Mouse (Mus musculus): Measurements from ENCODE around the gene Tnfsf15. TPM values are rescaled to one million over a fixed set of nuclear protein-coding genes. Genes with fewer than 3 reads are reported as not detected.

Tnfsf15 gene
- total and polyA plus RNA-seq, 3 experiments: not detected

DNA sequence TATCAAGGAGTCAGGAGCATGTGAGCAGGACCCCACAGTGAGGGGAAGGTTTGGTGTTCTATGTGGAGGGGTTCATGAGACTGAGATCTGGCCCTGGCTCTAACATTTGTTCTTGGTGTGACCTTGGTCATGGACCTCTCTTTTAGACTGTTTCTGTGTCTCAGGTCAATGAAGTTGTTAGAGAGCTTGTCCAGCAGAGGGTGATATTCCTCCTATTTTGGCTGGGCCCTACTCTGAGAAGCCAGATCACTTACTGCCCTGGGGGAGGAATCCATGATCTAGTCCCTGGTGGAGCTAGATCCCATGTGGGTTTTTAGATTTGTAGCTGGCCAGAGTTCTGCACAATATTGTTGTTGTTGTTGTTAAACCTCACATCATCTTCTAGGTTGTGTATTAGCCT is 58.8 kb downstream of the Tnfsf15 start:
- Histone ChIP-seq H3K36me3 (ENCODE audit: control insufficient read depth, insufficient read depth, low read length) (no peaks in the 10 kb centered on the region), H3K4me1 (ENCODE audit: control insufficient read depth, insufficient read depth, low read length) (no peaks in the 10 kb centered on the region; the same call in 1 of the 2 replicates), H3K27me3 (ENCODE audit: control insufficient read depth, insufficient read depth, low read length) (no peaks in the 10 kb centered on the region), H3K79me2 (replicated peaks; ENCODE audit: control insufficient read depth, insufficient read depth, low read length) (no peaks in the 10 kb centered on the region), H3K9ac (ENCODE audit: low read depth, low read length) (no peak overlapping the region), H3K27ac (no peak overlapping the region), H3K4me3 (no peak overlapping the region)
- TF ChIP-seq POLR2A (IDR thresholded peaks at IDR 0.05; ENCODE audit: insufficient read depth, low read depth, low read length) (no peak), CTCF (IDR thresholded peaks at IDR 0.05) (peak; percentile 74), EP300 (IDR thresholded peaks at IDR 0.05; ENCODE audit: insufficient read depth, low read depth, low read length) (no peak)
- DNase-seq: peak in 1 of 2 experiments; percentile 18
- intact Hi-C loops (cut with DNase I): loop anchor here (1.0 to 2.0 kb wide), 2 partner anchors 159 to 262 kb away; no protein-coding TSS in a partner anchor

DNA sequence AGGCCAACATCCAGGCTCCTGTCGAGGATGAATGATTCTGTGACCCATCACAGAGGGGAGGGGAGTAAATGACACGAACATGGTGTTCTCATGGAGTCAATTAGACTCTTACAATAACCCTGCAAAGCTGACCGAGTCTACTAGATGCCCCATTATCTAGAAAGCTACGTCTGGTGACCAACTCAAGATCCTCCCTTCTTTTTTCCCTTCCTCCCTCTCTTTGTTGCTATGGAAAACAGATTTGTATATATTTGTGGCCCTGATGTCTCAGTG is 59.7 kb downstream of the Tnfsf15 start:
- no peak for DNase-seq
- Histone ChIP-seq H3K9ac (ENCODE audit: low read depth, low read length) (no peak overlapping the region), H3K27me3 (ENCODE audit: control insufficient read depth, insufficient read depth, low read length) (no peaks in the 10 kb centered on the region), H3K36me3 (ENCODE audit: control insufficient read depth, insufficient read depth, low read length) (no peaks in the 10 kb centered on the region), H3K4me3 (no peak overlapping the region), H3K79me2 (replicated peaks; ENCODE audit: control insufficient read depth, insufficient read depth, low read length) (no peaks in the 10 kb centered on the region), H3K4me1 (ENCODE audit: control insufficient read depth, insufficient read depth, low read length) (no peaks in the 10 kb centered on the region; the same call in 1 of the 2 replicates), H3K27ac (no peak overlapping the region)
- intact Hi-C loops (cut with DNase I): no loop called here
- 55% methylated on average over 4 of the region's 4 CpGs for WGBS
- TF ChIP-seq POLR2A (IDR thresholded peaks at IDR 0.05; ENCODE audit: insufficient read depth, low read depth, low read length) (no peak), CTCF (IDR thresholded peaks at IDR 0.05) (no peak), EP300 (IDR thresholded peaks at IDR 0.05; ENCODE audit: insufficient read depth, low read depth, low read length) (no peak)

DNA sequence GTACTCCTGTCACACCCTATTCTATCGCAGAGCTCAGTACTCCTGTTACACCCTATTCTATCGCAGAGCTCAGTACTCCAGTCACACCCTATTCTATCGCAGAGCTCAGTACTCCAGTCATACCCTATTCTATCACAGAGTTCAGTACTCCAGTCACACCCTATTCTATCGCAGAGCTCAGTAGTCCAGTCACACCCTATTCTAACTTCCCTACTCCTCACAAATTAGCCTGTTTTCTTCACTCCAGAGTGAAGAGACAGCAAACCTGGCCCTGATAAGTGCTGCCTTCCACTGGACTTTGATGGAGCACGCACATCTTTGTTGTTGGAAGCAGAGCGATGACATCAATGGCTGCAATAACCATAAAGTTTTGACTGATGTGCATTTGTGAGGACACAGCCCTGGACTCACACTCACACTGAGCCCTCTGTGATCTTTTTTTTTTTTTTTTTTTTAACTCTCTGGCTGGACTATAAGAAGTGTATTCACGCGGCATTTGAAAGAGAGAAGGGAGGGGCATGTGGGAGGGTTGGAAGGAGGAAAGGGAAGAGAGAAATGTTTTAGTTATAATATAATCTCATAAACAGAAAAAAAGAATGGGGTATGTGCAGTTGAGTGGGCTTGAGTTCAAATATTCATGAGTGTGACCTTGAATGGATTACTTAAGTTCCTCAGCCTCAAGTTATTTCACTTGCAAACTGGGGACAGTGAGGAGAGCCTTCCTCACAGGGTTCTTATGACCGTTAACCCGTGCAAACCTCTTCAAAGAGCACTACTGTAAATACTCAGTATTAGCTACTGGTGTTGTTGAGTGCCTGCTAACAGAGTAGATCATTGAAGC is 60.3 kb downstream of the Tnfsf15 start:
- TF ChIP-seq CTCF (IDR thresholded peaks at IDR 0.05) (no peak), POLR2A (IDR thresholded peaks at IDR 0.05; ENCODE audit: insufficient read depth, low read depth, low read length) (no peak), EP300 (IDR thresholded peaks at IDR 0.05; ENCODE audit: insufficient read depth, low read depth, low read length) (no peak)
- intact Hi-C loops (cut with DNase I): no loop called here
- WGBS: 79% methylated on average over 10 of the region's 10 CpGs

GRCm38 (mm10) chr4:63683716-63684115 is 61.2 kb downstream of the Tnfsf15 start:
- Histone ChIP-seq H3K79me2 (replicated peaks; ENCODE audit: control insufficient read depth, insufficient read depth, low read length) (no peaks in the 10 kb centered on the region), H3K36me3 (ENCODE audit: control insufficient read depth, insufficient read depth, low read length) (no peaks in the 10 kb centered on the region), H3K4me3 (no peak overlapping the region), H3K4me1 (ENCODE audit: control insufficient read depth, insufficient read depth, low read length) (no peaks in the 10 kb centered on the region; the same call in 1 of the 2 replicates), H3K9ac (ENCODE audit: low read depth, low read length) (no peak overlapping the region), H3K27me3 (ENCODE audit: control insufficient read depth, insufficient read depth, low read length) (no peaks in the 10 kb centered on the region), H3K27ac (no peak overlapping the region)
- DNase-seq: no peak
- TF ChIP-seq EP300 (IDR thresholded peaks at IDR 0.05; ENCODE audit: insufficient read depth, low read depth, low read length) (no peak), POLR2A (IDR thresholded peaks at IDR 0.05; ENCODE audit: insufficient read depth, low read depth, low read length) (no peak)
- intact Hi-C loops (cut with DNase I): no loop called here
- 87% methylated on average over 6 of the region's 6 CpGs for WGBS

More for the DNA sequence above, 60.3 kb downstream of the Tnfsf15 start:
- H3K36me3 ChIP-seq (ENCODE audit: control insufficient read depth, insufficient read depth, low read length): no peaks in the 10 kb centered on the region
- DNase-seq: no peak
- H3K27me3 ChIP-seq (ENCODE audit: control insufficient read depth, insufficient read depth, low read length): no peaks in the 10 kb centered on the region
- H3K4me3 ChIP-seq: no peak overlapping the region
- H3K79me2 ChIP-seq (replicated peaks; ENCODE audit: control insufficient read depth, insufficient read depth, low read length): no peaks in the 10 kb centered on the region
- H3K4me1 ChIP-seq (ENCODE audit: control insufficient read depth, insufficient read depth, low read length): no peaks in the 10 kb centered on the region; the same call in 1 of the 2 replicates
- no peak overlapping the region for H3K9ac ChIP-seq (ENCODE audit: low read depth, low read length)
- no peak overlapping the region for H3K27ac ChIP-seq

GRCm38 (mm10) chr4:63683056-63683455 is 61.9 kb downstream of the Tnfsf15 start:
- TF ChIP-seq CTCF (IDR thresholded peaks at IDR 0.05) (no peak), EP300 (IDR thresholded peaks at IDR 0.05; ENCODE audit: insufficient read depth, low read depth, low read length) (no peak), POLR2A (IDR thresholded peaks at IDR 0.05; ENCODE audit: insufficient read depth, low read depth, low read length) (no peak)
- no peaks in the 10 kb centered on the region; the same call in 1 of the 2 replicates for H3K4me1 ChIP-seq (ENCODE audit: control insufficient read depth, insufficient read depth, low read length)
- H3K27ac ChIP-seq: no peak overlapping the region
- WGBS: 72% methylated on average over 11 of the region's 11 CpGs
- no peak overlapping the region for H3K9ac ChIP-seq (ENCODE audit: low read depth, low read length)
- no peaks in the 10 kb centered on the region for H3K79me2 ChIP-seq (replicated peaks; ENCODE audit: control insufficient read depth, insufficient read depth, low read length)
- H3K27me3 ChIP-seq (ENCODE audit: control insufficient read depth, insufficient read depth, low read length): no peaks in the 10 kb centered on the region
- intact Hi-C loops (cut with DNase I): no loop called here
- DNase-seq: no peak
- no peaks in the 10 kb centered on the region for H3K36me3 ChIP-seq (ENCODE audit: control insufficient read depth, insufficient read depth, low read length)
- H3K4me3 ChIP-seq: no peak overlapping the region

DNA sequence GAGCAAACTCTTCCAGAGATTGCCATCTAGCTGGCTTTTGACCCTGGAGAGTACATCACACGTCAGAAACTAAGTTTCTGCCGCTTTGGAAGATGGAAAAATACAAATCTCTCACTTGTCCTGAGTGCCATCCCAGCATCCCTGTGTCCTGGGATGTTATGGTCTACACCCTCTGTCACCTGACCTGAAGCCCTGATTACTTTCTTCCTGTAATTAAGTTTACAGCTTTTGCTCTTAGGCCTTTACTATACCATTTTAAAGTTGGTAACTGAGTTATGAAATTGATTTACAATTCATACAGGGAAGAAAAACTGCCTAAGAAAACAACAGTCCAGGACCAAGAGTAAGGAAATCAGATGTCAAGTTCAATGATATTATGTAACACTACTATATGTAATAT is 62.5 kb downstream of the Tnfsf15 start:
- TF ChIP-seq EP300 (IDR thresholded peaks at IDR 0.05; ENCODE audit: insufficient read depth, low read depth, low read length): no peak
- no peak for TF ChIP-seq POLR2A (IDR thresholded peaks at IDR 0.05; ENCODE audit: insufficient read depth, low read depth, low read length)
- TF ChIP-seq CTCF (IDR thresholded peaks at IDR 0.05): no peak
- Histone ChIP-seq H3K9ac (ENCODE audit: low read depth, low read length) (no peak overlapping the region), H3K36me3 (ENCODE audit: control insufficient read depth, insufficient read depth, low read length) (no peaks in the 10 kb centered on the region), H3K27ac (no peak overlapping the region), H3K27me3 (ENCODE audit: control insufficient read depth, insufficient read depth, low read length) (no peaks in the 10 kb centered on the region), H3K79me2 (replicated peaks; ENCODE audit: control insufficient read depth, insufficient read depth, low read length) (no peaks in the 10 kb centered on the region), H3K4me3 (no peak overlapping the region), H3K4me1 (ENCODE audit: control insufficient read depth, insufficient read depth, low read length) (no peaks in the 10 kb centered on the region; the same call in 1 of the 2 replicates)
- intact Hi-C loops (cut with DNase I): no loop called here
- no peak for DNase-seq
- WGBS: 70% methylated on average over 2 of the region's 2 CpGs
